Mouse (Mus musculus) neural tube, embryonic 14.5 days (tissue): ENCODE results near the gene Rtbdn. TPM values are rescaled to one million over a fixed set of nuclear protein-coding genes. Genes with fewer than 3 reads are reported as not detected.

Experiments used
- ATAC-seq: fragments of 200-750 bp; cut with Nextera tagmentation; 2 replicates; pipeline ENCODE4 v1.8.0; 2017; ENCODE audit warnings: low read depth, mild to moderate bottlenecking, moderate TSS enrichment, moderate library complexity
- H3K27ac ChIP-seq: fragments of 300-500 bp; sonication (generic); 2 replicates; pipeline ENCODE4 v1.5.1; 2014; ENCODE audit warnings: low read depth, mild to moderate bottlenecking, control low read depth, low read length, moderate library complexity, mixed read lengths
- H3K27me3 ChIP-seq: fragments of 300-500 bp; sonication (generic); 2 replicates; pipeline ENCODE4 v1.6.1; 2014; ENCODE audit warnings: low read length; ENCODE audit not compliant: control insufficient read depth, insufficient read depth
- H3K36me3 ChIP-seq: fragments of 300-500 bp; sonication (generic); 2 replicates; pipeline ENCODE4 v1.6.1; 2014; ENCODE audit warnings: low read length, mixed read lengths; ENCODE audit not compliant: control insufficient read depth, insufficient read depth
- H3K4me1 ChIP-seq: fragments of 300-500 bp; sonication (generic); 2 replicates; pipeline ENCODE4 v1.6.1; 2014; ENCODE audit warnings: low read length; ENCODE audit not compliant: control insufficient read depth, insufficient read depth
- H3K4me2 ChIP-seq: fragments of 300-500 bp; sonication (generic); 2 replicates; pipeline ENCODE4 v1.6.1; 2014; ENCODE audit warnings: mild to moderate bottlenecking, low read depth, low read length, control low read depth
- H3K4me3 ChIP-seq: fragments of 300-500 bp; sonication (generic); 2 replicates; pipeline ENCODE4 v1.5.1; 2014; ENCODE audit warnings: low read depth, low read length, control low read depth, mixed read lengths
- H3K9ac ChIP-seq: fragments of 300-500 bp; sonication (generic); replicated peaks from 2 replicates; pipeline ENCODE4 v1.6.1; 2014; ENCODE audit warnings: low read depth, mild to moderate bottlenecking, control low read depth, low read length, mixed read lengths
- H3K9me3 ChIP-seq: fragments of 300-500 bp; sonication (generic); 2 replicates; pipeline ENCODE4 v1.6.1; 2016; ENCODE audit warnings: low read length; ENCODE audit not compliant: control insufficient read depth
- WGBS: fragments of 180-500 bp; shearing (Covaris S2); extraction: QIAGEN DNeasy Blood & Tissue Kit; methylation state at CpG from one replicate; pipeline ENCODE4 v1.1.7; 2014; 5-methylcytosine and 5-hydroxymethylcytosine counted together
- polyA plus RNA-seq: library from polyadenylated mRNA; unstranded; fragments of >200 nt; fragmentation: Nextera tagmentation; extraction: Ambion mirVana; gene quantifications from 2 replicates; pipeline ENCODE4 v1.2.1, GENCODE M21; 2014

Rtbdn gene
- polyA plus RNA-seq, 1 experiment from 2014 or later, result 3.5 TPM

- Histone ChIP-seq H3K9me3 (no peaks in the 10 kb centered on the region), H3K27me3 (no peaks in the 10 kb centered on the region), H3K4me3 (peak overlapping the region; percentile 39), H3K27ac (peak overlapping the region; percentile 65), H3K4me1 (peaks cover 18% of the 10 kb centered on the region), H3K9ac (peak overlapping the region; percentile 56), H3K4me2 (peak overlapping the region; percentile 98), H3K36me3 (no peaks in the 10 kb centered on the region)
- ATAC-seq, result peak; percentile 54
- under 1% methylated on average over 53 of the region's 53 CpGs for WGBS
Observed at GRCm38 (mm10) chr8:84985684-84986378, 39.0 kb downstream of the Rtbdn start.

GRCm38 (mm10) chr8:84986379-84986945 lies 39.7 kb downstream of the Rtbdn start:
- H3K4me1 ChIP-seq, result peaks cover 16% of the 10 kb centered on the region
- WGBS, result 33% methylated on average over 8 of the region's 8 CpGs
- H3K9me3 ChIP-seq, result no peaks in the 10 kb centered on the region
- H3K27me3 ChIP-seq, result no peaks in the 10 kb centered on the region
- H3K9ac ChIP-seq, result no peak overlapping the region
- peak overlapping the region; percentile 98 for H3K4me2 ChIP-seq
- ATAC-seq, result no peak
- no peaks in the 10 kb centered on the region for H3K36me3 ChIP-seq
- H3K27ac ChIP-seq, result peak overlapping the region; percentile 65; the same call in 1 of the 2 replicates
- H3K4me3 ChIP-seq, result peak overlapping the region; percentile 39; the same call in 1 of the 2 replicates

GRCm38 (mm10) chr8:84987388-84987787 lies 40.6 kb downstream of the Rtbdn start:
- Histone ChIP-seq H3K9me3 (no peaks in the 10 kb centered on the region), H3K36me3 (no peaks in the 10 kb centered on the region), H3K27me3 (no peaks in the 10 kb centered on the region), H3K9ac (no peak overlapping the region), H3K4me1 (peaks cover 16% of the 10 kb centered on the region), H3K4me2 (no peak overlapping the region), H3K27ac (no peak overlapping the region), H3K4me3 (no peak overlapping the region)
- ATAC-seq, result no peak
- 83% methylated on average over 5 of the region's 5 CpGs for WGBS

- Histone ChIP-seq H3K36me3 (no peaks in the 10 kb centered on the region), H3K4me1 (peaks cover 16% of the 10 kb centered on the region), H3K27ac (no peak overlapping the region), H3K4me2 (no peak overlapping the region), H3K9ac (no peak overlapping the region), H3K4me3 (no peak overlapping the region), H3K9me3 (no peaks in the 10 kb centered on the region), H3K27me3 (no peaks in the 10 kb centered on the region)
- WGBS, result 73% methylated on average over 2 of the region's 2 CpGs
- no peak for ATAC-seq
Observed at GRCm38 (mm10) chr8:84987903-84988302, 41.1 kb downstream of the Rtbdn start.

GRCm38 (mm10) chr8:84989311-84989731 lies 42.5 kb downstream of the Rtbdn start:
- WGBS, result 7% methylated on average over 15 of the region's 15 CpGs
- no peak for ATAC-seq
- no peak overlapping the region for H3K27ac ChIP-seq
- peaks cover 16% of the 10 kb centered on the region for H3K4me1 ChIP-seq
- H3K4me3 ChIP-seq, result no peak overlapping the region
- H3K9ac ChIP-seq, result no peak overlapping the region
- peak overlapping the region; percentile 86 for H3K4me2 ChIP-seq
- H3K27me3 ChIP-seq, result no peaks in the 10 kb centered on the region
- H3K36me3 ChIP-seq, result no peaks in the 10 kb centered on the region
- H3K9me3 ChIP-seq, result no peaks in the 10 kb centered on the region

- H3K27ac ChIP-seq, result peak overlapping the region; percentile 78
- peak overlapping the region; percentile 53 for H3K9ac ChIP-seq
- H3K27me3 ChIP-seq, result no peaks in the 10 kb centered on the region
- peaks cover 14% of the 10 kb centered on the region for H3K4me1 ChIP-seq
- H3K4me2 ChIP-seq, result peak overlapping the region; percentile 86
- WGBS, result under 1% methylated on average over 15 of the region's 15 CpGs
- H3K9me3 ChIP-seq, result no peaks in the 10 kb centered on the region
- H3K36me3 ChIP-seq, result no peaks in the 10 kb centered on the region
- peak; percentile 58 for ATAC-seq
- H3K4me3 ChIP-seq, result peak overlapping the region; percentile 48
Observed at GRCm38 (mm10) chr8:84989810-84990209, 43.0 kb downstream of the Rtbdn start.

- ATAC-seq, result peak; percentile 89
- Histone ChIP-seq H3K27me3 (no peaks in the 10 kb centered on the region), H3K27ac (peak within 1 kb of the TSS; percentile 78), H3K36me3 (no peaks in the 10 kb centered on the region), H3K4me3 (peak within 1 kb of the TSS; percentile 48), H3K4me1 (peaks cover 9% of the 10 kb centered on the region), H3K4me2 (peak within 1 kb of the TSS; percentile 86), H3K9me3 (no peaks in the 10 kb centered on the region), H3K9ac (peak within 1 kb of the TSS; percentile 64)
- WGBS, result under 1% methylated on average over 28 of the region's 28 CpGs
Observed at GRCm38 (mm10) chr8:84990349-84990748, 43.6 kb downstream of the Rtbdn start, which contains the start of gene Hook2. Gene Hook2, plus strand, starts transcription at chr8:84990603.

- H3K27me3 ChIP-seq, result no peaks in the 10 kb centered on the region
- under 1% methylated on average over 15 of the region's 15 CpGs for WGBS
Observed at GRCm38 (mm10) chr8:84990836-84991235, 44.0 kb downstream of the Rtbdn start.

GRCm38 (mm10) chr8:84994375-84994774 lies 47.6 kb downstream of the Rtbdn start:
- ATAC-seq, result no peak
- no peak overlapping the region for H3K27ac ChIP-seq

More at GRCm38 (mm10) chr8:84990836-84991235, 44.0 kb downstream of the Rtbdn start:
- Histone ChIP-seq H3K36me3 (no peaks in the 10 kb centered on the region), H3K9me3 (no peaks in the 10 kb centered on the region), H3K9ac (peak overlapping the region; percentile 64), H3K4me3 (peak overlapping the region; percentile 48), H3K4me1 (0 out of 2 replicates have a peak, but pooled peaks cover 6% of the 10 kb centered on the region), H3K27ac (peak overlapping the region; percentile 78), H3K4me2 (peak overlapping the region; percentile 86)
- peak; percentile 50 for ATAC-seq

More at GRCm38 (mm10) chr8:84994375-84994774, 47.6 kb downstream of the Rtbdn start:
- Histone ChIP-seq H3K27me3 (no peaks in the 10 kb centered on the region), H3K4me3 (no peak overlapping the region), H3K36me3 (no peaks in the 10 kb centered on the region), H3K9me3 (no peaks in the 10 kb centered on the region), H3K4me1 (0 out of 2 replicates have a peak, but pooled peaks cover 5% of the 10 kb centered on the region), H3K9ac (no peak overlapping the region), H3K4me2 (no peak overlapping the region)
- WGBS, result 97% methylated on average over 9 of the region's 9 CpGs
